Mouse (Mus musculus) kidney, postnatal 0 days (tissue): Measurements from ENCODE around the gene Npepps. TPM values are rescaled to one million over a fixed set of nuclear protein-coding genes. Genes with fewer than 3 reads are reported as not detected.
A peak's percentile ranks its signal among the peaks of the same experiment; 100 is the strongest.

Experiments
- ATAC-seq: fragments of 200-750 bp; cut with Nextera tagmentation; replicated peaks from 2 replicates; pipeline ENCODE4 v1.8.0; 2017; ENCODE audit warnings: low read depth, moderate number of reproducible peaks, moderate TSS enrichment, moderate library complexity; ENCODE audit not compliant: low FRiP score
- DNase-seq: peaks from one replicate; pipeline ENCODE4 v3.0.0-alpha.2; 2016; ENCODE audit warnings: low spot score
- H3K27ac ChIP-seq: fragments of 300-500 bp; sonication (generic); 2 replicates; pipeline ENCODE4 v1.5.1; 2014; ENCODE audit warnings: mild to moderate bottlenecking
- H3K27me3 ChIP-seq: fragments of 300-500 bp; sonication (generic); 2 replicates; pipeline ENCODE4 v1.6.1; 2014; ENCODE audit warnings: low read length, mixed read lengths; ENCODE audit not compliant: insufficient read depth
- H3K36me3 ChIP-seq: fragments of 300-500 bp; sonication (generic); 2 replicates; pipeline ENCODE4 v1.6.1; 2014; ENCODE audit warnings: low read length, mixed read lengths; ENCODE audit not compliant: insufficient read depth
- H3K4me1 ChIP-seq: fragments of 300-500 bp; sonication (generic); replicated peaks from 2 replicates; pipeline ENCODE4 v1.6.1; 2014; ENCODE audit warnings: antibody characterized with exemption, low read length, mixed read lengths; ENCODE audit not compliant: insufficient read depth
- H3K4me2 ChIP-seq: fragments of 300-500 bp; sonication (generic); 2 replicates; pipeline ENCODE4 v1.6.1; 2014; ENCODE audit warnings: mild to moderate bottlenecking, low read length, moderate library complexity, mixed read lengths
- H3K4me3 ChIP-seq: fragments of 300-500 bp; sonication (generic); replicated peaks from 2 replicates; pipeline ENCODE4 v1.5.1; 2014; ENCODE audit warnings: low read depth, low read length
- H3K9ac ChIP-seq: fragments of 300-500 bp; sonication (generic); 2 replicates; pipeline ENCODE4 v1.6.1; 2014; ENCODE audit warnings: low read depth, low read length
- H3K9me3 ChIP-seq: fragments of 300-500 bp; sonication (generic); replicated peaks from 2 replicates; pipeline ENCODE4 v1.6.1; 2016; ENCODE audit warnings: low read length, inconsistent platforms, mixed read lengths
- CTCF ChIP-seq: IDR thresholded peaks from 2 replicates; pipeline ENCODE4 v1.5.1; 2016; ENCODE audit warnings: antibody characterized with exemption, low read depth, mild to moderate bottlenecking, moderate library complexity
- WGBS: fragments of 180-500 bp; shearing (Covaris S2); extraction: QIAGEN DNeasy Blood & Tissue Kit; methylation state at CpG from one replicate; pipeline ENCODE4 v1.1.7; 2014; 5-methylcytosine and 5-hydroxymethylcytosine counted together
- polyA plus RNA-seq: library from polyadenylated mRNA; unstranded; fragments of >200 nt; fragmentation: Nextera tagmentation; extraction: Ambion mirVana; gene quantifications from 2 replicates; pipeline ENCODE4 v1.2.1, GENCODE M21; 2015

Npepps gene
- polyA plus RNA-seq, 1 experiment from 2014 or later, result 46.5 TPM

GRCm38 (mm10) chr11:97156999-97157398 is 123.4 kb downstream of the Npepps start:
- 0 out of 2 replicates have a peak, but pooled peaks have one; percentile 6 for TF ChIP-seq CTCF
- Histone ChIP-seq H3K9me3 (no peaks in the 10 kb centered on the region), H3K36me3 (peaks cover 39% of the 10 kb centered on the region), H3K4me1 (0 out of 2 replicates have a peak, but pooled peaks cover 4% of the 10 kb centered on the region), H3K9ac (no peak overlapping the region), H3K4me2 (no peak overlapping the region), H3K27ac (no peak overlapping the region), H3K4me3 (no peak overlapping the region), H3K27me3 (no peaks in the 10 kb centered on the region)
- DNase-seq (no peak), ATAC-seq (no peak)
- 82% methylated on average over 7 of the region's 7 CpGs for WGBS

Other genes starting within 250 kb of the Npepps start
- 1.0 and 1.2 TPM in 2 replicates for gene Lrrc46, start 239.2 kb downstream of the Npepps start, polyA plus RNA-seq
- gene Mrpl10, start 239.1 kb downstream of the Npepps start, polyA plus RNA-seq, result 71.9 and 79.6 TPM in 2 replicates
- gene Osbpl7, start 230.0 kb downstream of the Npepps start, polyA plus RNA-seq, result 6.6 and 7.6 TPM in 2 replicates
- gene Tbx21, start 165.3 kb downstream of the Npepps start, polyA plus RNA-seq, result 0.15 TPM in 1 of 2 replicates, not detected in the other
- 4.6 and 5.5 TPM in 2 replicates for gene Tbkbp1, start 129.1 kb downstream of the Npepps start, polyA plus RNA-seq
- gene Kpnb1, start 92.8 kb downstream of the Npepps start, polyA plus RNA-seq, result 34.0 and 35.8 TPM in 2 replicates
- gene Mrpl45, start 35.1 kb upstream of the Npepps start, polyA plus RNA-seq, result 54.3 and 56.9 TPM in 2 replicates
- gene Gpr179, start 71.4 kb upstream of the Npepps start, polyA plus RNA-seq, result 0.05 and 0.06 TPM in 2 replicates
- gene Socs7, start 81.9 kb upstream of the Npepps start, polyA plus RNA-seq, result 2.4 and 2.6 TPM in 2 replicates
- gene Arhgap23, start 134.9 kb upstream of the Npepps start, polyA plus RNA-seq, result 5.4 and 5.7 TPM in 2 replicates
- gene 4933428G20Rik, start 219.7 kb upstream of the Npepps start, polyA plus RNA-seq, result 0.08 and 0.28 TPM in 2 replicates